ENCODE assay signal across 7 mouse cellular contexts in genomic region chr12:86974387-86975288, GRCm38 (mm10). TPM values are rescaled to one million over a fixed set of nuclear protein-coding genes. Genes with fewer than 3 reads are reported as not detected.
DNase-seq lines count a peak whose midpoint lies in the region; ATAC-seq and TF ChIP-seq lines count a peak whose summit lies in the region.

No protein-coding gene starts in this region.

- no peak overlapping the region for H3ac ChIP-seq in myocyte (ENCODE audit: control insufficient read depth, insufficient read length)

- peaks cover 20% of the 10 kb centered on the region; the same call in 1 of the 2 replicates for H3K27me3 ChIP-seq in embryonic facial prominence, embryonic 12.5 days
- no peaks in the 10 kb centered on the region for H3K27me3 ChIP-seq in liver, adult 2 months (ENCODE audit: control insufficient read depth, insufficient read depth, low read length)
- peaks cover 10% of the 10 kb centered on the region for H3K27me3 ChIP-seq in myocyte (ENCODE audit: control insufficient read depth, insufficient read depth, insufficient read length)
- no peaks in the 10 kb centered on the region for H3K27me3 ChIP-seq in stomach, embryonic 14.5 days (ENCODE audit: control insufficient read depth, insufficient read depth, low read length)

- H3K9me3 ChIP-seq in embryonic facial prominence, embryonic 12.5 days, result no peaks in the 10 kb centered on the region
- no peaks in the 10 kb centered on the region for H3K9me3 ChIP-seq in stomach, embryonic 14.5 days (ENCODE audit: control insufficient read depth, low read depth, low read length)

- H3K4me2 ChIP-seq in embryonic facial prominence, embryonic 12.5 days (replicated peaks), result peak overlapping the region; percentile 52
- peak overlapping the region; percentile 86 for H3K4me2 ChIP-seq in myocyte (ENCODE audit: low read depth)
- H3K4me2 ChIP-seq in stomach, embryonic 14.5 days (replicated peaks; ENCODE audit: low read depth, low read length), result peak overlapping the region; percentile 39

- H3K4me3 ChIP-seq in embryonic facial prominence, embryonic 12.5 days, result peak overlapping the region; percentile 23
- peak overlapping the region; percentile 25; the same call in 1 of the 2 replicates for H3K4me3 ChIP-seq in liver, adult 2 months (ENCODE audit: insufficient read depth, low read depth, low read length)
- H3K4me3 ChIP-seq in myocyte, result no peak overlapping the region
- no peak overlapping the region for H3K4me3 ChIP-seq in stomach, embryonic 14.5 days (ENCODE audit: low read depth, low read length)

- 8% methylated on average over 37 of the region's 40 CpGs for WGBS in embryonic facial prominence, embryonic 12.5 days
- WGBS in liver, adult 2 months, result 12% methylated on average over 40 of the region's 40 CpGs
- WGBS in stomach, embryonic 14.5 days, result 6% methylated on average over 38 of the region's 40 CpGs

- peak overlapping the region; percentile 46 for H3K9ac ChIP-seq in embryonic facial prominence, embryonic 12.5 days
- H3K9ac ChIP-seq in liver, adult 2 months (ENCODE audit: low read depth, low read length), result no peak overlapping the region
- H3K9ac ChIP-seq in stomach, embryonic 14.5 days (replicated peaks; ENCODE audit: low read depth, low read length), result 0 out of 2 replicates have a peak overlapping the region, but pooled peaks have one; percentile 18

- no peak for TF ChIP-seq POLR2A in liver, adult 2 months (IDR thresholded peaks at IDR 0.05; ENCODE audit: extremely low read depth, insufficient read depth, low read length)
- TF ChIP-seq POLR2A in myocyte (IDR thresholded peaks at IDR 0.05; ENCODE audit: insufficient read length, low read depth), result no peak

- DNase-seq in adrenal gland, postnatal 25 days, result peak; percentile 65
- peak; percentile 74 for DNase-seq in heart, adult 8-10 months (ENCODE audit: low spot score)
- DNase-seq in kidney, adult 8-10 months, result peak; percentile 34 to 59
- DNase-seq in liver, adult 2 months (ENCODE audit: extremely low read depth, low read depth, low spot score), result no peak

- H3K4me1 ChIP-seq in embryonic facial prominence, embryonic 12.5 days, result peaks cover 29% of the 10 kb centered on the region
- H3K4me1 ChIP-seq in liver, adult 2 months (ENCODE audit: control insufficient read depth, insufficient read depth, low read length), result 0 out of 2 replicates have a peak, but pooled peaks cover 3% of the 10 kb centered on the region
- H3K4me1 ChIP-seq in stomach, embryonic 14.5 days (ENCODE audit: control insufficient read depth, insufficient read depth, low read length), result peaks cover 24% of the 10 kb centered on the region

- no peaks in the 10 kb centered on the region for H3K79me2 ChIP-seq in liver, adult 2 months (ENCODE audit: control insufficient read depth, insufficient read depth, low read length)
- H3K79me2 ChIP-seq in myocyte (ENCODE audit: control insufficient read depth, insufficient read depth), result no peaks in the 10 kb centered on the region

- no peaks in the 10 kb centered on the region for H3K36me3 ChIP-seq in embryonic facial prominence, embryonic 12.5 days
- H3K36me3 ChIP-seq in liver, adult 2 months (ENCODE audit: control insufficient read depth, insufficient read depth, low read length), result no peaks in the 10 kb centered on the region
- H3K36me3 ChIP-seq in myocyte (ENCODE audit: control insufficient read depth, insufficient read depth), result no peaks in the 10 kb centered on the region
- H3K36me3 ChIP-seq in stomach, embryonic 14.5 days (ENCODE audit: control insufficient read depth, insufficient read depth, low read length), result no peaks in the 10 kb centered on the region

- H3K27ac ChIP-seq in embryonic facial prominence, embryonic 12.5 days, result no peak overlapping the region
- H3K27ac ChIP-seq in liver, adult 2 months (replicated peaks; ENCODE audit: insufficient read depth, low read depth, low read length), result no peak overlapping the region
- no peak overlapping the region for H3K27ac ChIP-seq in stomach, embryonic 14.5 days (ENCODE audit: low read length)

- ATAC-seq in embryonic facial prominence, embryonic 12.5 days (ENCODE audit: insufficient number of reproducible peaks, insufficient read depth, low FRiP score, low TSS enrichment), result no peak
- no peak for ATAC-seq in stomach, embryonic 14.5 days (ENCODE audit: insufficient number of reproducible peaks, insufficient read depth, low FRiP score, low read depth)

- TF ChIP-seq CTCF in liver, adult 2 months (IDR thresholded peaks at IDR 0.05; ENCODE audit: low read depth, low read length), result peak; percentile 86

TF ChIP-seq in myocyte, 11 proteins besides CTCF, POLR2A, EP300 and RAD21:
- TF ChIP-seq MYOD1 (IDR thresholded peaks at IDR 0.05; ENCODE audit: control insufficient read depth in 1 of 3, insufficient read length in 2 of 3, low read depth in 2 of 3), result peak in 1 of 3 experiments; percentile 5
- no peak for TF ChIP-seq E2F4 (IDR thresholded peaks at IDR 0.05; ENCODE audit: insufficient read depth)
TF ChIP-seq in myocyte: peak in this region for 1.

RNA-seq across cellular contexts. Expression of gene Zdhhc22, which starts 15.6 kb away (rescaled TPM):
- total RNA-seq in adrenal gland, postnatal 25 days (2021), result 0.86 and 1.9 TPM in 2 replicates
- polyA plus RNA-seq in embryonic facial prominence, embryonic 12.5 days (2016; fragmentation: Nextera tagmentation; extraction: Ambion mirVana), result 3.2 and 3.9 TPM in 2 replicates
- not detected for total RNA-seq in heart, adult 8-10 months (2022)
- not detected in 2 replicates for total RNA-seq in liver, adult 2 months (2014; rRNA removed)
- polyA plus RNA-seq in liver, adult 2 months (2012; rRNA removed), result not detected in 2 replicates
- 0.01 TPM for polyA plus RNA-seq in myocyte (2012; fragmentation: generic; extraction: Trizol)
- 0.32 and 0.61 TPM in 2 replicates for polyA plus RNA-seq in stomach, embryonic 14.5 days (2014; fragmentation: Nextera tagmentation; extraction: Ambion mirVana)

RNA-seq across cellular contexts. Expression of gene Cipc, which starts 27.8 kb away (rescaled TPM):
- total RNA-seq in adrenal gland, postnatal 25 days (2021), result 29.9 and 31.0 TPM in 2 replicates
- polyA plus RNA-seq in embryonic facial prominence, embryonic 12.5 days (2016; fragmentation: Nextera tagmentation; extraction: Ambion mirVana), result 29.2 and 31.9 TPM in 2 replicates
- total RNA-seq in heart, adult 8-10 months (2022), result 10 to 100 TPM; 42.4 to 53.8 (median 48.3) TPM
- 15.7 and 26.4 TPM in 2 replicates for total RNA-seq in liver, adult 2 months (2014; rRNA removed)
- 28.4 and 36.0 TPM in 2 replicates for polyA plus RNA-seq in liver, adult 2 months (2012; rRNA removed)
- 14.7 TPM for polyA plus RNA-seq in myocyte (2012; fragmentation: generic; extraction: Trizol)
- 20.9 and 22.3 TPM in 2 replicates for polyA plus RNA-seq in stomach, embryonic 14.5 days (2014; fragmentation: Nextera tagmentation; extraction: Ambion mirVana)

RNA-seq across cellular contexts. Expression of gene Tmem63c, which starts 46.5 kb away (rescaled TPM):
- 0.71 and 1.5 TPM in 2 replicates for total RNA-seq in adrenal gland, postnatal 25 days (2021)
- polyA plus RNA-seq in embryonic facial prominence, embryonic 12.5 days (2016; fragmentation: Nextera tagmentation; extraction: Ambion mirVana), result 0.26 and 0.76 TPM in 2 replicates
- total RNA-seq in heart, adult 8-10 months (2022), result under 1 TPM in 3 of 4 experiments, not detected in 1; 0.08 to 0.28 (median 0.17) TPM
- not detected in 2 replicates for total RNA-seq in liver, adult 2 months (2014; rRNA removed)
- not detected in 2 replicates for polyA plus RNA-seq in liver, adult 2 months (2012; rRNA removed)
- polyA plus RNA-seq in myocyte (2012; fragmentation: generic; extraction: Trizol), result not detected
- 0.77 and 1.3 TPM in 2 replicates for polyA plus RNA-seq in stomach, embryonic 14.5 days (2014; fragmentation: Nextera tagmentation; extraction: Ambion mirVana)

Comparison
In these comparisons a context has a peak if more than half of its experiments do, and no peak if none do; other contexts are left out.
1. H3K4me3 ChIP-seq: peak in embryonic facial prominence, embryonic 12.5 days (single experiment) and liver, adult 2 months (single experiment); none in myocyte (single experiment) and stomach, embryonic 14.5 days (single experiment).
2. Peak in every context shown above with its lines, with median percentiles within 50 percentile points of each other: H3K4me2 ChIP-seq.